Mouse (Mus musculus) urinary bladder, adult 2 months (tissue): ENCODE data around the gene Olfr846. TPM values are rescaled to one million over a fixed set of nuclear protein-coding genes. Genes with fewer than 3 reads are reported as not detected.

ENCODE experiments used
- DNase-seq: peaks from one replicate; pipeline ENCODE4 v3.0.0; 2022; ENCODE audit warnings: low spot score
- polyA plus RNA-seq: library from polyadenylated mRNA; depleted of rRNA; stranded (reverse); fragments of >200 nt; gene quantifications from 2 replicates; pipeline ENCODE4 v1.2.3, GENCODE M21; 2012; rRNA removed

The Olfr846 gene
- not detected in 2 replicates for polyA plus RNA-seq

GRCm38 (mm10) chr9:19363905-19364304 lies at the start of gene Olfr846:
Gene Olfr846, minus strand, starts transcription at chr9:19364005.
- no peak for DNase-seq

GRCm38 (mm10) chr9:19378569-19378968 lies 14.8 kb upstream of the Olfr846 start, which contains the start of gene Olfr847:
Gene Olfr847, minus strand, starts transcription at chr9:19378669.
- no peak for DNase-seq

- DNase-seq, result no peak
Measured at GRCm38 (mm10) chr9:19336157-19336556, 27.6 kb downstream of the Olfr846 start, which contains the start of gene Olfr845. Gene Olfr845, plus strand, starts transcription at chr9:19336457.

GRCm38 (mm10) chr9:19316047-19316446 lies 47.8 kb downstream of the Olfr846 start, which contains the start of gene Olfr844:
Gene Olfr844, plus strand, starts transcription at chr9:19316347.
- DNase-seq, result no peak

Other genes with a start within 250 kb of the Olfr846 start
- not detected in 2 replicates for gene Olfr836, start 243.6 kb downstream of the Olfr846 start, polyA plus RNA-seq
- gene Olfr837, start 227.7 kb downstream of the Olfr846 start, polyA plus RNA-seq, result not detected in 2 replicates
- gene Olfr839-ps1, start 186.7 kb downstream of the Olfr846 start, polyA plus RNA-seq, result not detected in 2 replicates
- not detected in 2 replicates for gene Olfr843, start 112.0 kb downstream of the Olfr846 start, polyA plus RNA-seq
- not detected in 2 replicates for gene Olfr844, start 47.7 kb downstream of the Olfr846 start, polyA plus RNA-seq
- gene Olfr845, start 27.5 kb downstream of the Olfr846 start, polyA plus RNA-seq, result not detected in 2 replicates
- gene Olfr847, start 14.7 kb upstream of the Olfr846 start, polyA plus RNA-seq, result not detected in 2 replicates
- gene Olfr849, start 76.3 kb upstream of the Olfr846 start, polyA plus RNA-seq, result not detected in 2 replicates
- not detected in 2 replicates for gene Olfr850, start 114.2 kb upstream of the Olfr846 start, polyA plus RNA-seq
- not detected in 2 replicates for gene Olfr851, start 129.3 kb upstream of the Olfr846 start, polyA plus RNA-seq
- gene Olfr853, start 177.1 kb upstream of the Olfr846 start, polyA plus RNA-seq, result not detected in 2 replicates
- gene Olfr854, start 203.4 kb upstream of the Olfr846 start, polyA plus RNA-seq, result not detected in 2 replicates
- gene Olfr855, start 218.6 kb upstream of the Olfr846 start, polyA plus RNA-seq, result not detected in 2 replicates